Mouse (Mus musculus): ENCODE results near the gene Dusp15.
A peak's percentile ranks its signal among the peaks of the same experiment; 100 is the strongest.

Dusp15 gene

DNA sequence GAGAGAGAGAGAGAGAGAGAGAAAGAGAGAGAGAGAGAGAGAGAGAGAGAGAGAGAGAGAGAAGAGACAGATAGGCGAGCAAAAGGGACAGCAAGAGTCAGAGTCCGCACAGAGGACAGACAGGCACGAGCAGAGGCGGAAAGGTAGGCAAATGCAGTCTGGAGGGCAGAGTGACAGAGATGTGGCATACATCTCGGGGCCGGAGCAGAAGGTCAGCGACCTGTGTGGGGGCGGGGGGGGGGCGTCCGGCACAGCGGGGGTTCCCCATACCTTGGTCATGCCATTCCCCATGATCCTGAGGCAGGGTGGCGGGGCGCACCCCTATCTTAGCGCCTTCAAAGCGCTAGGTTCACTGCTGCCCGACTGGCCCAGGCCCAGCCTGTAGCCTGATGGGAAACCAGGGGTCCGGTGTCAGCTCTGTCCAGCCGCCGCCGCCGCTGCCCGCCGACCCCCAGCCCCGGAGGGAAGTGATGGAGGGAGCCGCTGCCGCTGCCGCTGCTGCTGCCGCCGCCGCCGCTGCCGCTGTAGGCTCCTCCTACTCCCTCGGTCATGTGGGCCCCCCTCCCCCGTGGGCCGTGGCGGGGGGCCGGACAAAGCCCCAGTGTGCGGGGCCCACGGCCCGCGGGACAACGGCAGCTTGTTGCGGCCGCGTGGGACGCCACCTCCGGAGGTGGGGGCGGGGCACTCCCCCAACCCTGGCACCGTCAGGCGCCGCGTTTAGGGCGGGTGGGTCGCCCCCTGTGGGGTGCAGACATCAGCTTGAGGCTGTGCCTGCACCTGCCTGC, at the start of gene Dusp15:
Dusp15 (minus strand) TSS at position 634 of the 785 bp plus-strand sequence.
- peak in 1 of 2 experiments; percentile 14 for DNase-seq

- no peak for DNase-seq
Observed at GRCm38 (mm10) chr2:152997046-152997445, 45.5 kb upstream of the Dusp15 start.

GRCm38 (mm10) chr2:152991529-152991928, 40.0 kb upstream of the Dusp15 start:
- DNase-seq, result no peak

GRCm38 (mm10) chr2:152985582-152985981, 34.1 kb upstream of the Dusp15 start:
- DNase-seq, result no peak

DNA sequence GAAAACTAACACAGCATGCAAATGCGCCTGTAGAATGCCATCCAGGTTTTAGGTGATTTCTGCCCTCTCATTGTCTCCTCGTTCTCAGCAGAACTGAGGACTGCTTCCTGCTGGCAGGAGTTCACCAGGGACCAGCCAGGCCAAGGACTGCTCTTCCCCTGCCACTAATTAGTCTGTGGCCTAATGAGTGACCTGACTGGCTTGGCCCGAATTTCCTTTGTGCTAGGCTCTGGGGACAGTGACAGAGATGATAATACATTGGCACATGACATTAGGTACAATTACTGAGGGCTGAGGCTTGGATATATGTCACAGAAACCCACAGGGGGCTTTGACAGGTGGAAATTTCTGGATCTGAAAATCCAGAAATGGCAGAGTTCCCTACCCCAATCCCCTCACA, 25.5 kb upstream of the Dusp15 start:
- DNase-seq, result no peak

- no peak for DNase-seq
Observed at GRCm38 (mm10) chr2:152965555-152965954, 14.1 kb upstream of the Dusp15 start.

GRCm38 (mm10) chr2:152962091-152962793, 10.7 kb upstream of the Dusp15 start, which contains the start of gene Ttll9:
TSS of gene Ttll9 (plus strand) at chr2:152962485.
- DNase-seq, result peak in 1 of 2 experiments; percentile 12

DNA sequence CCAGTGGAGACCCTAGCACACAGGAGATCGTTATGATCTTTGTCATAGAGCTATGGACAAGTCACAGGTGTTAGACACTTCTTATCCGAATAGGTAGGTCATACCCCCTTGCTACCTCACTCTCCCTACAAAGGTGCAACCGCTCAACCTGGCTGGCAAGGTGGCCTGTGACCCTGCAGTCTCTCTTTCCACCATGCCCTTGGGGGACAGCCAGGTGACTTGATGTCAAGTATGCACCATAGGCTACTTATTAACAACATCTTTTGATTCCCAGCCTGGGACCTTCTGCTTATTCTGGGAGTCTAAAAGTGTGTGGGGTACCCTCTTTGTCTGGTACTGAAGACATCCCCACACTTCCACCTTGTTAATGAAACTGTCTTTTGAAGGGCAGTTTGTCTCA, 6.6 kb upstream of the Dusp15 start:
- no peak for DNase-seq

DNA sequence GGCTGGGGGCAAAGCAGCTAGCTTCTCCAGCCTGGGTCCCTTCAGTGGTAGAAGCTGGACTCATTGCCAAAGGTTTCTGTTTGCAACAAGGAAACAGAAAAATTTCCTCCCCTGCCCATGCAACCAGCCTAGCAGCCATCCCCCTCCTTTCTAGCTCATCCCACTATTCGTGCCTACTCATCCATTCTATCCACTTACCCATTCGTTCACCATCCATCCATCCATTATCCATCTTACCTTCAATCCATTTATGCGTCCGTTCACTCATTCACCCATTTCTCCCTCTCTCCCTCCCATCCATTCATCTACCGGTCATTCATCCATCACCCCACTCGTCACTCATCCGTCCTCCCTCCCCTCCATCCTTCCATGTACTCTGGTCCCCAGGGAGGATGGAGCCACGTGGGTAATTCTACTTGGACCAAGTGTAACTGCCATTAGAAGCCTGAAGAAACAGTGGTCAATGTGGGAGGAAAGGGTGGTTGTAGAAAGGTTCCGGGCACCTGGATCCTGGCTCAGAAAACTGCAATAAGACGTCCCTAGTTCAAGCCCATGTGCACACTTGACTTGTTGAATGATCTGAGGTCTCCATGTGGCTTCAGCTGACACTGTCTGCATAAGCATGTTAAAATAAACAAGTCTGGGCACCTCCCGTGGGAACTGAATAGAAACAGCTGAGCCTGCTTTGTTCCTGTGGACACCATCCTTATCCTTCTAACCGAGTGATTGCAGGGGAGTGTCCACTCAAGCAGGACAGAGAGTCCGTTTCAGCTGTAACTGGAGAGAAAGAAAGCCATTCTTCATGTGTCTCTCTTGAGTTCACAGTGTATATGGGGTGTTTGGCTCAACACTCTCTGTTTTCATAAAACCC, 587 bp upstream of the Dusp15 start:
- DNase-seq, result no peak

DNA sequence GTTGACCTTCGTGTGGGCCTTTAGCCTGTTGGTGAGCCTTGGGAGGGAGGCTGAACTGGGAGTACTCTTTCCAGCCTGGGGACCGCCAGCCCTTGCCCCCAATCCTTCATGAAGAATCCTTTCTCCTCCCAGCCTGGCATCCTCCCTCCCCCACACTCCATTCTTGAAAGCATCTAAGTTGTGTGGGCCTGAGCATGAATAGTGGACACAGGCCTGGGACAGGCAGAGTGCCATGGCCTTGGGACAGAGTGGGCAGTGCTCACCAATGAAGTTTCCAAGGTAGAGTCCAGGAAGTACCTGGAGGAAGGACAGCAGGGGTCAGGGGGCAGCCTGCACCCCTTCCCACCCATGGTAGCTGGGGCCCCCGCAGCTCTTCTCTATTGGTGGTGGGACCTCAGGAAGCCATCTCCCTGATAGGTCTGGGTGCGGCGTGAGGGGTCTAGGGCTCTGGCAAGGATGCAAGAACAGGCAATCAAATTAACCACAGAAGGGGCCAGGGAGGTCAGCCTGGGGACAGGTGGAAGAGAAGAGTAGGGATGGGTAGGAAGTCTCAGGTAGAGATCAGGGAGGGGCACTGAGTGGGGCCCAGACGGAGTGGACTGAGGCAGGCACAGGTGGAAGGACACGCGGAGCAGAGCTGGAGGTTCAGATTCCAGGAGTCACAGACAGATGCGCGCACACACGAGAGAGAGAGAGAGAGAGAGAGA, 987 bp downstream of the Dusp15 start:
- DNase-seq, result no peak

- no peak for DNase-seq
Observed at GRCm38 (mm10) chr2:152948438-152949020, 3.0 kb downstream of the Dusp15 start.

DNA sequence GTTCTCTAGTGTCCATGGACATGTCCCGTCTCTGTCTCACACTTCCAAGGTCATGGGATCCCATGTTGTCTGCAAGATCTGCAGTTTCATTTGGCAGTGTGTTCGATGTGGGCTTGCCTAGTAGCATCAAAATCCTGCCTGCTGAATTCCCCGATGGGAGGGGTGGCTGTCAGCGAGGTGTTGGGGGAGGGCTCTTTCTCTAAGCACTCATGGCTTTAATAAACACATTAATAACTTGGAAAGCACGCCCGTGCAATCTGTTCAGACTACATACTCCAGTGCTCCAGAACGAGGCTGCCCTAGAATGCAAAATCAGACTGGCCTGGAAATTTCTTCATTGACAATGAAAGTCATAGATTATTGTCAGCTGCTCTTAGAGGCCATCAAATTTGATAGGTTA, 4.4 kb downstream of the Dusp15 start:
- no peak for DNase-seq

DNA sequence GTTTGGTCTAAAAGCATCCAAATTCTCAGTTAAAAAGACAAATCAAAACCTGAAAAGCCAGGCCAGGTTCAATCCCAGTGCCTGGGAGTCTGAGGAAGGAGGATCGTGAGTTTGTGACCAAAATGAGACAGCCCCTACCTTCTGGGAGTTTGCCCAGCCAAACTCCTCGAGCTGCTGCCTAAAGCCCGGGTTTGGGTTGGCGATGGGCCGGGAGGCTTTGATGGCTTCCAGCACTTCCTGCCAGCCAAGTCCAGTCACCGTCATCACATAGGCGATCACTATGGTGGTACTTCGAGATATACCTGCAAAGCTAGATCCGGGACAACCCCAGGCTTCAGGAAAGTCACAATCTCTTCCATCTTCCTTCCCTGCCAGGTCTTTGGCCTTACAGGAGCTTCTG, 7.5 kb downstream of the Dusp15 start:
- DNase-seq, result no peak

GRCm38 (mm10) chr2:152943568-152943967, 7.9 kb downstream of the Dusp15 start:
- DNase-seq, result no peak

DNA sequence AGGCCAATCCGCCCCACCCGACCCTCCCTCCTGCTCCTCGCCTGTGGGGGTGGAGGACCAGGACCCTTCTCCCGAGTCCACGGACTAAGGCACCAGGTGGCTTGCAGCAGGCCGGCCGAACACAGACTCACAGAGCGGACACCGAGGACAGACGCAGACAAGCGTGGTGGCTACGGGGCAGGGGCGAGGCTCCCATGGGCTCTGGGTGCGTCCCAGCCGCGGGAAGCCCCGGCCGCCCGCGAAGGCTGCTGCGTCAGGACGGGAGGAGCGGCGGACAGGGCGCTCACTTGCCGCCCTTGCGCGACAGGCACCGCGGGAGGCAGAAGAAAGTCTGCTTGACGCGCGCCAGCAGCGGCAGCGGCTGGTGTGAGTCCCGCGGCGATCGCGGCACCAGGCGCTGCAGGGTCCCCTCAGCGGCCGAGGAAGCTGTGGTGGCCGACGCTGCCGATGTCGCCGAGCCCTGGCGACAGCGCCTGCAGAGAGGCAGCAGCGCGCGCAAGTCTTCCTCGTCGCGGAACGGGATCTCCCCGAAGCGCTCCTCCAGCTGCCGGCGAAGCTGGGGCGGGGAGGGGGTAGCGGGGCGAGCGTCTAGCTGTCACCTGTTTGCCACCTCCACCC, 8.5 kb downstream of the Dusp15 start:
- no peak for DNase-seq

DNA sequence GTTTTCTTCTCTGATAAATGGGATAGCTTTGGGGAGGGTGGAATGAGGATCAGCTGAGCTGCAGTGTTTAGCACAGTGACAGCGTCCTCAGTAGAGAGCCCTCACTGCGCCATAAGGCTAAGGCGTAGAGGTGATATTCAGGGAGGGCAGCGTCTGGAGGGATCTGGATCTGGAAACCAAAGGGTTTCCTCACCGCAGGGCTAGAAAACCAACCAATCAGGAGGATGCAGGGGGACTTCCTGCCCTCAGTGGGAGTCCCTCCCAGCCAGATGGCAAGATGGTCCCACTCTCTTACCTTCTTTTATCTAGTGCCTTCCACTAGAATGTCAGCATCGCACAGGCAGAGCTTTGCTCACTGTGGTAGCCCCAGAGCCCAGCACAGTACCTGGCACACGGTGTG, 9.7 kb downstream of the Dusp15 start:
- no peak for DNase-seq

DNA sequence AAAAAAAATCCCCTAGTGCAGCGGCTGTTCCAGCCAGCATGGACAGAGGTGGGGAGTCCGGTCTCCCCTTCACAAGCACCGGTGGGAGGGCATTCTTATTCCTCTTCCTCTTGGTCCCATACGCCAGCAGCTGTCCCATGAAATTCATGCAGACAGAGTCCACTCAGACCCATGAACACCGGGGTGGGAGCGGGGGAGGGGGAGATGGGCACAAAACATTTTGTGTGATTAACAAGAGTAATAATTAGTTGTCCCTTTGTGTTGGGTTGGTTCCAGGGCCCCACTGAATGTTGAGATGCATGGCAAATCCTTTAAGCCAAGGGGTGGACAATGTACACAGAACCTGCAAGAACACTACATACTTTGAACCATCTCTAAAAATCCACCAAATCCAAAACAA, 10.4 kb downstream of the Dusp15 start:
- no peak for DNase-seq

- no peak for DNase-seq
Observed at GRCm38 (mm10) chr2:152939846-152940245, 11.7 kb downstream of the Dusp15 start.

DNA sequence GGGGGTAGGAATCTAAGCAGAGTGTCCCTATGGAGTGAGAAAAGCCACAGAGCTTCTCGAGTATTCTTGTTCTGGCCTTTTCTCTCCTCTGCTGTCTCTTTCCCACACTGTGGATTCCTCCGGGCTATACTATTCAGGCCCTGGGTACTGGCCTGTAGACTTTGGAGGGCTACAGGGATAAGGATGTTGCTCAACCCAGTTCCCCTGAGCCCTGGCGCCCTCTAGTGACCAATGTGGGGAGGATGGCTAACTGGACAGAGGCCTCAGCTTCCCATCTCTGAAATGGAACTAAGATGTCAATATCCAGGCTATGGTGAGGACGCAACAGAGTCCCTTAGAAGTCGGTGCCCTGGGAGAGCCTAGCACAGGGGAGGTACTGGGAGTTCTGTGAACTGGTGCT, 17.9 kb downstream of the Dusp15 start:
- DNase-seq, result no peak

DNA sequence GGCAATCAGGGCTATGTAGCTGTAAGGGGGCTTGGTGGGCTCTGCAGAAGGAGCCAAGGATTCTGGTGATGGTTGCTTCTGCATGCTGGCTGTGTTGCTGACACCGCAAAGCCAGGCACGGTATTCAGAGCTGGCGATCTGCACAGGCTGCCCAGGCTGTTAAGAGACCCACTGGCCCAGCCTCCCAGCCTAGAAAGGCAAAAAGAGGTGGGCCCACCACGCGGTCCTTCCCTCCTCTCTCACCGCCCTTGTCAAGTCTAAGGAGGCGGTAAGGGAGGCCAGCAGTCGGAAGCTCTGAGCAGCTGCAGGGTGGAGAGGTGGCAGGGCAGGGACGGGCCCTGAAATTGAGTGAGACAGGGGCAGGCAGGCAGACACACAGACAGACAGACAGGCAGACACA, 18.4 kb downstream of the Dusp15 start, which contains the start of gene Foxs1:
Foxs1 (minus strand) TSS at position 161 of the 400 bp plus-strand sequence.
- no peak for DNase-seq

DNA sequence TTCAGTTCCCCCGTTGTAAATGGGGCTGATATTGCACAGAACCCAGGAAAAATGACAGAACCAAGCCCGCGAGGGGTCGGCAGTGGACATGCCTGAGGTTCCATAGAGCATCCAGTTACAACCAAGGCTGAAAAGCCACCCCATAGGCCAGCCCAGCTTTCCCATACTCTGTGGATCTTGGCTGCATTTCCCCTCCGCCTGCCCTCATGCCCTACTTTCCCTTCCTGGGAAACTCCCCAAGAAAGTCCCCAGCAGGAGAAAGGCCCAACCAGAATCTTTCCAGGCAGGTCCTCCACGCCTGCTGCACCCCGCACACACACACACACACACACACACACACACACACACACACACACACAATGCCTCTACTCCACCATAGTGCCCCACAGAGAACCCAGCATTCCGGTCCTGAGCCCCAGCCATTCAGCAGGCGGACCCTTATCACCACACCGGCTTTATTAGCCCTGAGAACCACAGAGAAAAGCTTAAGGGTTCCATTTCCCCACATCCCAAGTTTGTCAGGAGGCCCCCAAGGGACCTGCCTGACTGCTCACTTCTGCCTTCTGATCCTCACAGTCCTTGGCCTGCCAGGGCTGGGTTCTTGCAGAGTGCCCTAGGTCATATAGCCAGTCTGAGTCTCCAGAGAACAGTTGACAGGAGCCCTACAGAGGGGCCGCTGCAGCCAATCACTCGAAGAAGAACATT, 19.9 kb downstream of the Dusp15 start:
- DNase-seq, result no peak
